Mouse (Mus musculus): ENCODE data around the gene Exph5. TPM values are rescaled to one million over a fixed set of nuclear protein-coding genes. Genes with fewer than 3 reads are reported as not detected.

Exph5 gene
- polyA plus RNA-seq, 1 experiment from 2014 or later, result 0.39 TPM

- WGBS, result 71% methylated on average over 6 of the region's 6 CpGs
- H3K4me1 ChIP-seq (ENCODE audit: control insufficient read depth in 2 of 2, insufficient read depth in 2 of 2, low read length in 2 of 2), result no peaks in the 10 kb centered on the region
- H3K36me3 ChIP-seq (ENCODE audit: control insufficient read depth, insufficient read depth, low read length), result no peaks in the 10 kb centered on the region
- 0 out of 2 replicates have a peak, but pooled peaks cover 3% of the 10 kb centered on the region for H3K9me3 ChIP-seq (ENCODE audit: control insufficient read depth, low read length)
- H3K9ac ChIP-seq (ENCODE audit: low read length), result no peak overlapping the region
- H3K4me2 ChIP-seq (ENCODE audit: low read length), result no peak overlapping the region
- no peak for ATAC-seq (ENCODE audit: insufficient number of reproducible peaks, insufficient read depth, low FRiP score, low read depth)
- H3K27ac ChIP-seq (replicated peaks in 1 of 2; ENCODE audit: control insufficient read depth in 1 of 2, insufficient read depth in 1 of 2, low read depth in 2 of 2, low read length in 2 of 2), result no peak overlapping the region
- no peaks in the 10 kb centered on the region for H3K27me3 ChIP-seq (ENCODE audit: control insufficient read depth, insufficient read depth, low read length)
- no peak overlapping the region for H3K4me3 ChIP-seq (ENCODE audit: control insufficient read depth in 1 of 2, insufficient read depth in 1 of 2, low read depth in 1 of 2, low read length in 2 of 2)
Observed at GRCm38 (mm10) chr9:53346402-53346801, 44.9 kb downstream of the Exph5 start.

- 52% methylated on average over 1 of the region's 1 CpGs for WGBS
Observed at GRCm38 (mm10) chr9:53349211-53349610, 47.7 kb downstream of the Exph5 start.

GRCm38 (mm10) chr9:53350331-53350730 is 48.9 kb downstream of the Exph5 start:
- 88% methylated on average over 2 of the region's 2 CpGs for WGBS
- H3K4me2 ChIP-seq (ENCODE audit: low read length), result no peak overlapping the region
- 0 out of 2 replicates have a peak, but pooled peaks cover 3% of the 10 kb centered on the region for H3K9me3 ChIP-seq (ENCODE audit: control insufficient read depth, low read length)
- no peak overlapping the region for H3K27ac ChIP-seq (replicated peaks in 1 of 2; ENCODE audit: control insufficient read depth in 1 of 2, insufficient read depth in 1 of 2, low read depth in 2 of 2, low read length in 2 of 2)
- H3K27me3 ChIP-seq (ENCODE audit: control insufficient read depth, insufficient read depth, low read length), result no peaks in the 10 kb centered on the region
- no peak overlapping the region for H3K9ac ChIP-seq (ENCODE audit: low read length)
- H3K4me1 ChIP-seq (ENCODE audit: control insufficient read depth in 2 of 2, insufficient read depth in 2 of 2, low read length in 2 of 2), result no peaks in the 10 kb centered on the region
- ATAC-seq (ENCODE audit: insufficient number of reproducible peaks, insufficient read depth, low FRiP score, low read depth), result no peak
- H3K36me3 ChIP-seq (ENCODE audit: control insufficient read depth, insufficient read depth, low read length), result no peaks in the 10 kb centered on the region
- no peak overlapping the region for H3K4me3 ChIP-seq (ENCODE audit: control insufficient read depth in 1 of 2, insufficient read depth in 1 of 2, low read depth in 1 of 2, low read length in 2 of 2)

More at GRCm38 (mm10) chr9:53349211-53349610, 47.7 kb downstream of the Exph5 start:
- Histone ChIP-seq H3K4me3 (ENCODE audit: control insufficient read depth in 1 of 2, insufficient read depth in 1 of 2, low read depth in 1 of 2, low read length in 2 of 2) (no peak overlapping the region), H3K4me1 (ENCODE audit: control insufficient read depth in 2 of 2, insufficient read depth in 2 of 2, low read length in 2 of 2) (no peaks in the 10 kb centered on the region), H3K27me3 (ENCODE audit: control insufficient read depth, insufficient read depth, low read length) (no peaks in the 10 kb centered on the region), H3K9ac (ENCODE audit: low read length) (no peak overlapping the region), H3K4me2 (ENCODE audit: low read length) (no peak overlapping the region), H3K36me3 (ENCODE audit: control insufficient read depth, insufficient read depth, low read length) (no peaks in the 10 kb centered on the region), H3K27ac (replicated peaks in 1 of 2; ENCODE audit: control insufficient read depth in 1 of 2, insufficient read depth in 1 of 2, low read depth in 2 of 2, low read length in 2 of 2) (no peak overlapping the region), H3K9me3 (ENCODE audit: control insufficient read depth, low read length) (0 out of 2 replicates have a peak, but pooled peaks cover 3% of the 10 kb centered on the region)
- no peak for ATAC-seq (ENCODE audit: insufficient number of reproducible peaks, insufficient read depth, low FRiP score, low read depth)

- ATAC-seq (ENCODE audit: insufficient number of reproducible peaks, insufficient read depth, low FRiP score, low read depth), result no peak
- H3K36me3 ChIP-seq (ENCODE audit: control insufficient read depth, insufficient read depth, low read length), result no peaks in the 10 kb centered on the region
- 0 out of 2 replicates have a peak, but pooled peaks cover 3% of the 10 kb centered on the region for H3K9me3 ChIP-seq (ENCODE audit: control insufficient read depth, low read length)
- H3K9ac ChIP-seq (ENCODE audit: low read length), result no peak overlapping the region
- H3K4me1 ChIP-seq (ENCODE audit: control insufficient read depth in 2 of 2, insufficient read depth in 2 of 2, low read length in 2 of 2), result no peaks in the 10 kb centered on the region
- no peak overlapping the region for H3K27ac ChIP-seq (replicated peaks in 1 of 2; ENCODE audit: control insufficient read depth in 1 of 2, insufficient read depth in 1 of 2, low read depth in 2 of 2, low read length in 2 of 2)
- no peak overlapping the region for H3K4me2 ChIP-seq (ENCODE audit: low read length)
- no peak overlapping the region for H3K4me3 ChIP-seq (ENCODE audit: control insufficient read depth in 1 of 2, insufficient read depth in 1 of 2, low read depth in 1 of 2, low read length in 2 of 2)
- no peaks in the 10 kb centered on the region for H3K27me3 ChIP-seq (ENCODE audit: control insufficient read depth, insufficient read depth, low read length)
- 88% methylated on average over 6 of the region's 6 CpGs for WGBS
Observed at GRCm38 (mm10) chr9:53351899-53352298, 50.4 kb downstream of the Exph5 start.

GRCm38 (mm10) chr9:53353161-53353560 is 51.7 kb downstream of the Exph5 start:
- Histone ChIP-seq H3K4me1 (ENCODE audit: control insufficient read depth in 2 of 2, insufficient read depth in 2 of 2, low read length in 2 of 2) (no peaks in the 10 kb centered on the region), H3K4me2 (ENCODE audit: low read length) (no peak overlapping the region), H3K9ac (ENCODE audit: low read length) (no peak overlapping the region), H3K27me3 (ENCODE audit: control insufficient read depth, insufficient read depth, low read length) (no peaks in the 10 kb centered on the region), H3K36me3 (ENCODE audit: control insufficient read depth, insufficient read depth, low read length) (no peaks in the 10 kb centered on the region), H3K27ac (replicated peaks in 1 of 2; ENCODE audit: control insufficient read depth in 1 of 2, insufficient read depth in 1 of 2, low read depth in 2 of 2, low read length in 2 of 2) (no peak overlapping the region), H3K4me3 (ENCODE audit: control insufficient read depth in 1 of 2, insufficient read depth in 1 of 2, low read depth in 1 of 2, low read length in 2 of 2) (no peak overlapping the region), H3K9me3 (ENCODE audit: control insufficient read depth, low read length) (0 out of 2 replicates have a peak, but pooled peaks cover 3% of the 10 kb centered on the region)
- ATAC-seq (ENCODE audit: insufficient number of reproducible peaks, insufficient read depth, low FRiP score, low read depth), result no peak
- 81% methylated on average over 5 of the region's 5 CpGs for WGBS

GRCm38 (mm10) chr9:53356219-53357155 is 55.0 kb downstream of the Exph5 start:
- H3K4me1 ChIP-seq (ENCODE audit: control insufficient read depth in 2 of 2, insufficient read depth in 2 of 2, low read length in 2 of 2), result no peaks in the 10 kb centered on the region
- WGBS, result 44% methylated on average over 14 of the region's 14 CpGs
- H3K4me3 ChIP-seq (ENCODE audit: control insufficient read depth in 1 of 2, insufficient read depth in 1 of 2, low read depth in 1 of 2, low read length in 2 of 2), result no peak overlapping the region
- no peaks in the 10 kb centered on the region for H3K36me3 ChIP-seq (ENCODE audit: control insufficient read depth, insufficient read depth, low read length)
- no peak overlapping the region for H3K27ac ChIP-seq (replicated peaks in 1 of 2; ENCODE audit: control insufficient read depth in 1 of 2, insufficient read depth in 1 of 2, low read depth in 2 of 2, low read length in 2 of 2)
- no peak overlapping the region for H3K9ac ChIP-seq (ENCODE audit: low read length)
- H3K4me2 ChIP-seq (ENCODE audit: low read length), result 0 out of 2 replicates have a peak overlapping the region, but pooled peaks have one; percentile 22
- ATAC-seq (ENCODE audit: insufficient number of reproducible peaks, insufficient read depth, low FRiP score, low read depth), result no peak
- H3K27me3 ChIP-seq (ENCODE audit: control insufficient read depth, insufficient read depth, low read length), result no peaks in the 10 kb centered on the region
- H3K9me3 ChIP-seq (ENCODE audit: control insufficient read depth, low read length), result no peaks in the 10 kb centered on the region

GRCm38 (mm10) chr9:53371339-53371738 is 69.9 kb downstream of the Exph5 start:
- no peaks in the 10 kb centered on the region for H3K27me3 ChIP-seq (ENCODE audit: control insufficient read depth, insufficient read depth, low read length)
- WGBS, result 25% methylated on average over 3 of the region's 3 CpGs
- no peaks in the 10 kb centered on the region for H3K9me3 ChIP-seq (ENCODE audit: control insufficient read depth, low read length)
- H3K4me3 ChIP-seq (ENCODE audit: control insufficient read depth in 1 of 2, insufficient read depth in 1 of 2, low read depth in 1 of 2, low read length in 2 of 2), result no peak overlapping the region
- ATAC-seq (ENCODE audit: insufficient number of reproducible peaks, insufficient read depth, low FRiP score, low read depth), result no peak
- no peak overlapping the region for H3K9ac ChIP-seq (ENCODE audit: low read length)
- H3K4me2 ChIP-seq (ENCODE audit: low read length), result no peak overlapping the region
- no peaks in the 10 kb centered on the region for H3K36me3 ChIP-seq (ENCODE audit: control insufficient read depth, insufficient read depth, low read length)
- peaks cover 0 to 2% of the 10 kb centered on the region in 2 experiments; a peak in 1 of 4 replicates for H3K4me1 ChIP-seq (ENCODE audit: control insufficient read depth in 2 of 2, insufficient read depth in 2 of 2, low read length in 2 of 2)
- no peak overlapping the region for H3K27ac ChIP-seq (replicated peaks in 1 of 2; ENCODE audit: control insufficient read depth in 1 of 2, insufficient read depth in 1 of 2, low read depth in 2 of 2, low read length in 2 of 2)

All from heart, embryonic 14.5 days (tissue).